Mouse (Mus musculus) intestine, embryonic 14.5 days (tissue): ENCODE measurements at regions not wholly inside any gene's neighbourhood (a gene's known extent, or its start where the extent isn't known, plus 50 kb on each side); places are given as distances from the start of the nearest gene placed in this dataset.

Experiments
- ATAC-seq: fragments of 200-750 bp; cut with Nextera tagmentation; replicated peaks from 2 replicates; pipeline ENCODE4 v1.8.0; 2017; ENCODE audit warnings: low read depth, moderate number of reproducible peaks, moderate TSS enrichment, moderate library complexity; ENCODE audit not compliant: low FRiP score, low TSS enrichment
- DNase-seq: peaks from one replicate; pipeline ENCODE4 v3.0.0-alpha.2; 2018; ENCODE audit warnings: low spot score
- H3K27ac ChIP-seq: fragments of 300-500 bp; sonication (generic); 2 replicates; pipeline ENCODE4 v1.5.1; 2014; ENCODE audit warnings: low read depth, mild to moderate bottlenecking, control low read depth
- H3K27me3 ChIP-seq: fragments of 300-500 bp; sonication (generic); replicated peaks from 2 replicates; pipeline ENCODE4 v1.6.1; 2014; ENCODE audit warnings: low read length, control low read depth; ENCODE audit not compliant: control insufficient read depth, insufficient read depth
- H3K36me3 ChIP-seq: fragments of 300-500 bp; sonication (generic); 2 replicates; pipeline ENCODE4 v1.6.1; 2014; ENCODE audit warnings: low read length, control low read depth; ENCODE audit not compliant: control insufficient read depth, insufficient read depth
- H3K4me1 ChIP-seq: fragments of 300-500 bp; sonication (generic); replicated peaks from 2 replicates; pipeline ENCODE4 v1.6.1; 2014; ENCODE audit warnings: low read length, control low read depth, mixed read lengths; ENCODE audit not compliant: control insufficient read depth, insufficient read depth
- H3K4me2 ChIP-seq: fragments of 300-500 bp; sonication (generic); 2 replicates; pipeline ENCODE4 v1.6.1; 2014; ENCODE audit warnings: low read length
- H3K4me3 ChIP-seq: fragments of 300-500 bp; sonication (generic); 2 replicates; pipeline ENCODE4 v1.5.1; 2014; ENCODE audit warnings: low read depth, low read length, control low read depth, mixed read lengths
- H3K9ac ChIP-seq: fragments of 300-500 bp; sonication (generic); 2 replicates; pipeline ENCODE4 v1.6.1; 2014; ENCODE audit warnings: mild to moderate bottlenecking, low read length
- H3K9me3 ChIP-seq: fragments of 300-500 bp; sonication (generic); 2 replicates; pipeline ENCODE4 v1.6.1; 2016; ENCODE audit warnings: low read length, control low read depth; ENCODE audit not compliant: control insufficient read depth
- WGBS: fragments of 180-500 bp; shearing (Covaris S2); extraction: QIAGEN DNeasy Blood & Tissue Kit; methylation state at CpG from one replicate; pipeline ENCODE4 v1.1.7; 2014; 5-methylcytosine and 5-hydroxymethylcytosine counted together

- H3K4me1 ChIP-seq, result peaks cover 28% of the 10 kb centered on the region
- H3K27me3 ChIP-seq, result no peaks in the 10 kb centered on the region
- H3K36me3 ChIP-seq, result no peaks in the 10 kb centered on the region
- no peaks in the 10 kb centered on the region for H3K9me3 ChIP-seq
- peak; percentile 93 for ATAC-seq
- WGBS, result 16% methylated on average over 13 of the region's 13 CpGs
- no peak overlapping the region for H3K9ac ChIP-seq
- H3K4me3 ChIP-seq, result no peak overlapping the region
- H3K27ac ChIP-seq, result peak overlapping the region; percentile 94
- peak; percentile 85 for DNase-seq
- peak overlapping the region; percentile 5; the same call in 1 of the 2 replicates for H3K4me2 ChIP-seq
Observed at GRCm38 (mm10) chr13:60308062-60308801, 131.1 kb upstream of the Gas1 start.

GRCm38 (mm10) chr13:60309482-60309881 is 132.3 kb upstream of the Gas1 start:
- Histone ChIP-seq H3K4me3 (no peak overlapping the region), H3K4me1 (peaks cover 28% of the 10 kb centered on the region), H3K36me3 (no peaks in the 10 kb centered on the region), H3K9ac (no peak overlapping the region), H3K27ac (peak overlapping the region; percentile 94), H3K4me2 (no peak overlapping the region), H3K27me3 (no peaks in the 10 kb centered on the region), H3K9me3 (no peaks in the 10 kb centered on the region)
- ATAC-seq (no peak), DNase-seq (no peak)
- 87% methylated on average over 12 of the region's 12 CpGs for WGBS

- Histone ChIP-seq H3K4me1 (peaks cover 28% of the 10 kb centered on the region), H3K9ac (no peak overlapping the region), H3K36me3 (no peaks in the 10 kb centered on the region), H3K9me3 (no peaks in the 10 kb centered on the region), H3K27ac (peak overlapping the region; percentile 94; the same call in 1 of the 2 replicates), H3K4me2 (no peak overlapping the region), H3K27me3 (no peaks in the 10 kb centered on the region), H3K4me3 (no peak overlapping the region)
- WGBS, result 85% methylated on average over 4 of the region's 4 CpGs
- DNase-seq, result no peak
- ATAC-seq, result no peak
Observed at GRCm38 (mm10) chr13:60309926-60310325, 132.8 kb upstream of the Gas1 start.

GRCm38 (mm10) chr13:60312397-60313085 is 135.4 kb upstream of the Gas1 start:
- no peak overlapping the region for H3K4me3 ChIP-seq
- H3K36me3 ChIP-seq, result no peaks in the 10 kb centered on the region
- H3K4me2 ChIP-seq, result no peak overlapping the region
- no peaks in the 10 kb centered on the region for H3K9me3 ChIP-seq
- no peak overlapping the region for H3K9ac ChIP-seq
- WGBS, result 54% methylated on average over 7 of the region's 7 CpGs
- DNase-seq, result no peak
- no peaks in the 10 kb centered on the region for H3K27me3 ChIP-seq
- no peak for ATAC-seq
- H3K4me1 ChIP-seq, result peaks cover 19% of the 10 kb centered on the region
- peak overlapping the region; percentile 27; the same call in 1 of the 2 replicates for H3K27ac ChIP-seq

- 49% methylated on average over 8 of the region's 8 CpGs for WGBS
- H3K9ac ChIP-seq, result no peak overlapping the region
- no peaks in the 10 kb centered on the region for H3K4me1 ChIP-seq
- ATAC-seq (no peak), DNase-seq (no peak)
- no peaks in the 10 kb centered on the region for H3K27me3 ChIP-seq
- H3K9me3 ChIP-seq, result no peaks in the 10 kb centered on the region
- no peaks in the 10 kb centered on the region for H3K36me3 ChIP-seq
- peak overlapping the region; percentile 27; the same call in 1 of the 2 replicates for H3K27ac ChIP-seq
- H3K4me2 ChIP-seq, result no peak overlapping the region
- no peak overlapping the region for H3K4me3 ChIP-seq
Observed at GRCm38 (mm10) chr13:60318436-60319020, 141.4 kb upstream of the Gas1 start.

- 74% methylated on average over 4 of the region's 4 CpGs for WGBS
- Histone ChIP-seq H3K4me1 (no peaks in the 10 kb centered on the region), H3K9ac (no peak overlapping the region), H3K27me3 (no peaks in the 10 kb centered on the region), H3K27ac (0 out of 2 replicates have a peak overlapping the region, but pooled peaks have one; percentile 27), H3K9me3 (no peaks in the 10 kb centered on the region), H3K4me3 (no peak overlapping the region), H3K36me3 (no peaks in the 10 kb centered on the region), H3K4me2 (no peak overlapping the region)
- ATAC-seq (no peak; the same call in 1 of the 2 replicates), DNase-seq (no peak)
Observed at GRCm38 (mm10) chr13:60319268-60319667, 142.1 kb upstream of the Gas1 start.

- WGBS, result 57% methylated on average over 5 of the region's 5 CpGs
- no peaks in the 10 kb centered on the region for H3K36me3 ChIP-seq
- H3K27me3 ChIP-seq, result no peaks in the 10 kb centered on the region
- no peak overlapping the region for H3K4me2 ChIP-seq
- H3K9me3 ChIP-seq, result no peaks in the 10 kb centered on the region
- DNase-seq, result no peak
- H3K9ac ChIP-seq, result no peak overlapping the region
- H3K4me3 ChIP-seq, result no peak overlapping the region
- H3K4me1 ChIP-seq, result no peaks in the 10 kb centered on the region
- no peak overlapping the region for H3K27ac ChIP-seq
- ATAC-seq, result no peak
Observed at GRCm38 (mm10) chr13:60319861-60320602, 142.9 kb upstream of the Gas1 start.

GRCm38 (mm10) chr13:60322579-60322978 is 145.4 kb upstream of the Gas1 start:
- no peak overlapping the region for H3K27ac ChIP-seq
- H3K4me3 ChIP-seq, result no peak overlapping the region
- 60% methylated on average over 3 of the region's 3 CpGs for WGBS
- H3K4me2 ChIP-seq, result no peak overlapping the region
- H3K4me1 ChIP-seq, result no peaks in the 10 kb centered on the region
- no peaks in the 10 kb centered on the region for H3K9me3 ChIP-seq
- H3K27me3 ChIP-seq, result no peaks in the 10 kb centered on the region
- ATAC-seq (no peak), DNase-seq (no peak)
- no peaks in the 10 kb centered on the region for H3K36me3 ChIP-seq
- no peak overlapping the region for H3K9ac ChIP-seq
